Mouse (Mus musculus) MEL (cell line): Measurements from ENCODE around the gene Angptl2. TPM values are rescaled to one million over a fixed set of nuclear protein-coding genes. Genes with fewer than 3 reads are reported as not detected.

Source experiments
- DNase-seq: peaks from one replicate; pipeline ENCODE4 v3.0.0; 2011; ENCODE audit warnings: low read depth, low spot score
- H3K27ac ChIP-seq: 2 replicates; pipeline ENCODE4 v1.5.1; 2012; ENCODE audit warnings: low read depth, mild to moderate bottlenecking, control low read depth, low read length, moderate library complexity; ENCODE audit not compliant: control insufficient read depth
- H3K27me3 ChIP-seq, 2 experiments: fragments of 150-350 bp in 1 of 2; sonication (generic) in 1 of 2; 2 replicates each; pipeline ENCODE4 v1.6.1; 2012; ENCODE audit warnings: low read length in 2 of 2, mild to moderate bottlenecking in 2 of 2, improper control_type of control experiment in 1 of 2, moderate library complexity in 1 of 2; ENCODE audit not compliant: insufficient read depth in 2 of 2, control insufficient read depth in 1 of 2
- H3K36me3 ChIP-seq, 2 experiments: 2 replicates each; pipeline ENCODE4 v1.6.1; 2012 to 2014; ENCODE audit warnings: low read length in 2 of 2, improper control_type of control experiment in 1 of 2, inconsistent platforms in 1 of 2, mild to moderate bottlenecking in 1 of 2; ENCODE audit not compliant: insufficient read depth in 2 of 2, control insufficient read depth in 1 of 2
- H3K4me1 ChIP-seq, 2 experiments: fragments of 150-350 bp in 1 of 2; sonication (generic) in 1 of 2; 2 replicates each; pipeline ENCODE4 v1.6.1; 2012; ENCODE audit warnings: low read length in 2 of 2, improper control_type of control experiment in 1 of 2, mild to moderate bottlenecking in 1 of 2; ENCODE audit not compliant: insufficient read depth in 2 of 2, control insufficient read depth in 1 of 2
- H3K4me3 ChIP-seq, 2 experiments: fragments of 150-350 bp in 1 of 2; sonication (generic) in 1 of 2; 2 replicates each; pipeline ENCODE4 v1.5.1; 2012; ENCODE audit warnings: low read depth in 2 of 2, low read length in 2 of 2, mild to moderate bottlenecking in 2 of 2, moderate library complexity in 2 of 2, control low read depth in 1 of 2, improper control_type of control experiment in 1 of 2; ENCODE audit not compliant: control insufficient read depth in 1 of 2, insufficient read depth in 1 of 2
- H3K79me2 ChIP-seq: 2 replicates; pipeline ENCODE4 v1.6.1; 2012; ENCODE audit warnings: mild to moderate bottlenecking, low read length, moderate library complexity; ENCODE audit not compliant: control insufficient read depth, poor library complexity, insufficient read depth
- H3K9ac ChIP-seq: 2 replicates; pipeline ENCODE4 v1.6.1; 2012; ENCODE audit warnings: low read depth, mild to moderate bottlenecking, control low read depth, low read length, moderate library complexity; ENCODE audit not compliant: control insufficient read depth, poor library complexity, severe bottlenecking
- H3K9me3 ChIP-seq: fragments of 150-350 bp; sonication (generic); replicated peaks from 2 replicates; pipeline ENCODE4 v1.6.1; 2012; ENCODE audit warnings: mild to moderate bottlenecking, low read length, improper control_type of control experiment, moderate library complexity; ENCODE audit not compliant: insufficient read depth
- CHD2 ChIP-seq: IDR thresholded peaks from 2 replicates; pipeline ENCODE4 v1.6.1; 2011; ENCODE audit warnings: low read length, improper control_type of control experiment
- CTCF ChIP-seq, 3 experiments: IDR thresholded peaks in 2 of 3; conservative IDR thresholded peaks in 1 of 3; 2 replicates each; pipeline ENCODE4 v1.5.1; 2011 to 2012; ENCODE audit warnings: low read length in 3 of 3, low read depth in 2 of 3, mild to moderate bottlenecking in 2 of 3, improper control_type of control experiment in 1 of 3, inconsistent platforms in 1 of 3, mixed read lengths in 1 of 3, moderate library complexity in 1 of 3; ENCODE audit not compliant: control insufficient read depth in 1 of 3, insufficient read depth in 1 of 3, poor library complexity in 1 of 3, severe bottlenecking in 1 of 3
- E2F4 ChIP-seq: IDR thresholded peaks from 2 replicates; pipeline ENCODE4 v1.6.1; 2011; ENCODE audit warnings: low read depth, low read length, improper control_type of control experiment, borderline replicate concordance
- ELF1 ChIP-seq: IDR thresholded peaks from 2 replicates; pipeline ENCODE4 v1.6.1; 2014; ENCODE audit warnings: low read depth, mild to moderate bottlenecking, inconsistent platforms, low read length, improper control_type of control experiment, moderate library complexity
- EP300 ChIP-seq, 2 experiments: IDR thresholded peaks; 2 replicates each; pipeline ENCODE4 v1.6.1; 2011; ENCODE audit warnings: improper control_type of control experiment in 2 of 2, low read length in 2 of 2, low read depth in 1 of 2, mild to moderate bottlenecking in 1 of 2
- ETS1 ChIP-seq: IDR thresholded peaks from 2 replicates; pipeline ENCODE4 v1.6.1; 2012; ENCODE audit warnings: low read depth, mild to moderate bottlenecking, inconsistent platforms, low read length, improper control_type of control experiment, moderate library complexity
- JUND ChIP-seq: IDR thresholded peaks from 2 replicates; pipeline ENCODE4 v1.6.1; 2011; ENCODE audit warnings: low read depth, mild to moderate bottlenecking, improper control_type of control experiment, low read length
- MAZ ChIP-seq: IDR thresholded peaks from 2 replicates; pipeline ENCODE4 v1.6.1; 2012; ENCODE audit warnings: low read depth, mild to moderate bottlenecking, inconsistent platforms, low read length, improper control_type of control experiment
- NRF1 ChIP-seq: IDR thresholded peaks from 2 replicates; pipeline ENCODE4 v1.6.1; 2014; ENCODE audit warnings: low read depth, mild to moderate bottlenecking, inconsistent platforms, low read length, improper control_type of control experiment, moderate library complexity; ENCODE audit not compliant: poor library complexity, insufficient read depth, severe bottlenecking
- POLR2A ChIP-seq, 2 experiments: IDR thresholded peaks; 2 replicates each; pipeline ENCODE4 v1.6.1; 2011 to 2012; ENCODE audit warnings: low read length in 2 of 2, mild to moderate bottlenecking in 2 of 2, control low read depth in 1 of 2, improper control_type of control experiment in 1 of 2, low read depth in 1 of 2, moderate library complexity in 1 of 2; ENCODE audit not compliant: control insufficient read depth in 1 of 2, insufficient read depth in 1 of 2, poor library complexity in 1 of 2
- RAD21 ChIP-seq: IDR thresholded peaks from 2 replicates; pipeline ENCODE4 v1.6.1; 2011; ENCODE audit warnings: mild to moderate bottlenecking, low read depth, low read length, improper control_type of control experiment
- RCOR1 ChIP-seq: IDR thresholded peaks from 2 replicates; pipeline ENCODE4 v1.6.1; 2012; ENCODE audit warnings: low read depth, mild to moderate bottlenecking, inconsistent platforms, low read length, improper control_type of control experiment
- SIN3A ChIP-seq: IDR thresholded peaks from 2 replicates; pipeline ENCODE4 v1.6.1; 2012; ENCODE audit warnings: low read length, improper control_type of control experiment, inconsistent platforms
- SMC3 ChIP-seq: IDR thresholded peaks from 2 replicates; pipeline ENCODE4 v1.6.1; 2011; ENCODE audit warnings: low read depth, low read length, improper control_type of control experiment
- TCF12 ChIP-seq: IDR thresholded peaks from 2 replicates; pipeline ENCODE4 v1.6.1; 2014; ENCODE audit warnings: low read depth, mild to moderate bottlenecking, inconsistent platforms, low read length, improper control_type of control experiment, moderate library complexity
- ZC3H11A ChIP-seq: IDR thresholded peaks from 2 replicates; pipeline ENCODE4 v1.6.1; 2012; ENCODE audit warnings: low read depth, mild to moderate bottlenecking, inconsistent platforms, low read length, improper control_type of control experiment
- ZKSCAN1 ChIP-seq: IDR thresholded peaks from 2 replicates; pipeline ENCODE4 v1.6.1; 2012; ENCODE audit warnings: low read depth, mild to moderate bottlenecking, inconsistent platforms, low read length, improper control_type of control experiment, moderate library complexity
- polyA plus RNA-seq, 2 experiments: library from polyadenylated mRNA; stranded (reverse) in 1 of 2; unstranded in 1 of 2; fragments of >175 nt in 1 of 2; fragments of >200 nt in 1 of 2; gene quantifications; 2 replicates each; pipeline versions ENCODE4 v1.2.1 to v1.2.4; 2012; ENCODE audit warnings: low replicate concordance in 2 of 2, low read depth in 1 of 2; ENCODE audit not compliant: insufficient read length in 2 of 2, insufficient read depth in 1 of 2, missing spikeins in 1 of 2
- total RNA-seq: library from RNA; depleted of rRNA; stranded (reverse); fragments of 300-350 nt; gene quantifications from 2 replicates; pipeline ENCODE4 v1.2.3, GENCODE M21; 2012

Angptl2 gene
- total and polyA plus RNA-seq, 3 experiments = 0.08 TPM; not detected in 2

GRCm38 (mm10) chr2:33232782-33233570, 17.1 kb downstream of the Angptl2 start:
- TF ChIP-seq CHD2 = no peak
- no peak for TF ChIP-seq ETS1
- no peak for TF ChIP-seq ELF1
- no peak for TF ChIP-seq NRF1
- TF ChIP-seq RCOR1 = no peak
- no peak for TF ChIP-seq TCF12
- no peak for TF ChIP-seq ZKSCAN1
- no peak for TF ChIP-seq JUND
- no peak for TF ChIP-seq CTCF (IDR thresholded peaks at IDR 0.05 in 2 of 3, conservative IDR thresholded peaks at IDR 0.05 in 1 of 3; ENCODE audit: control insufficient read depth in 1 of 3, insufficient read depth in 1 of 3, low read depth in 2 of 3, low read length in 3 of 3, poor library complexity in 1 of 3, severe bottlenecking in 1 of 3)
- TF ChIP-seq EP300 (IDR thresholded peaks at IDR 0.05; ENCODE audit: low read depth in 1 of 2, low read length in 2 of 2) = no peak
- TF ChIP-seq MAZ = no peak
- no peak for TF ChIP-seq SIN3A
- no peak for TF ChIP-seq POLR2A (IDR thresholded peaks at IDR 0.05; ENCODE audit: control insufficient read depth in 1 of 2, insufficient read depth in 1 of 2, low read depth in 1 of 2, low read length in 2 of 2, poor library complexity in 1 of 2)
- no peak for TF ChIP-seq E2F4
- no peak for TF ChIP-seq SMC3
- Histone ChIP-seq H3K9me3 (no peaks in the 10 kb centered on the region), H3K4me1 (no peaks in the 10 kb centered on the region), H3K79me2 (no peaks in the 10 kb centered on the region), H3K9ac (no peak overlapping the region), H3K27ac (no peak overlapping the region), H3K36me3 (no peaks in the 10 kb centered on the region), H3K27me3 (no peaks in the 10 kb centered on the region), H3K4me3 (no peak overlapping the region)
- DNase-seq = no peak

GRCm38 (mm10) chr2:33233856-33234255, 18.0 kb downstream of the Angptl2 start:
- Histone ChIP-seq H3K9ac (no peak overlapping the region), H3K27ac (no peak overlapping the region), H3K4me3 (no peak overlapping the region), H3K36me3 (no peaks in the 10 kb centered on the region), H3K79me2 (no peaks in the 10 kb centered on the region), H3K27me3 (no peaks in the 10 kb centered on the region), H3K9me3 (no peaks in the 10 kb centered on the region), H3K4me1 (no peaks in the 10 kb centered on the region)
- no peak for DNase-seq
- TF ChIP-seq RCOR1 (no peak), NRF1 (no peak), POLR2A (IDR thresholded peaks at IDR 0.05; ENCODE audit: control insufficient read depth in 1 of 2, insufficient read depth in 1 of 2, low read depth in 1 of 2, low read length in 2 of 2, poor library complexity in 1 of 2) (no peak), EP300 (IDR thresholded peaks at IDR 0.05; ENCODE audit: low read depth in 1 of 2, low read length in 2 of 2) (no peak), SIN3A (no peak), RAD21 (no peak), ZKSCAN1 (no peak), TCF12 (no peak), ZC3H11A (no peak)
